Mouse (Mus musculus): ENCODE measurements around the gene Il34. TPM values are rescaled to one million over a fixed set of nuclear protein-coding genes. Genes with fewer than 3 reads are reported as not detected.

Il34 gene
- polyA plus RNA-seq, 1 experiment from 2014 or later: 1.2 TPM

DNA sequence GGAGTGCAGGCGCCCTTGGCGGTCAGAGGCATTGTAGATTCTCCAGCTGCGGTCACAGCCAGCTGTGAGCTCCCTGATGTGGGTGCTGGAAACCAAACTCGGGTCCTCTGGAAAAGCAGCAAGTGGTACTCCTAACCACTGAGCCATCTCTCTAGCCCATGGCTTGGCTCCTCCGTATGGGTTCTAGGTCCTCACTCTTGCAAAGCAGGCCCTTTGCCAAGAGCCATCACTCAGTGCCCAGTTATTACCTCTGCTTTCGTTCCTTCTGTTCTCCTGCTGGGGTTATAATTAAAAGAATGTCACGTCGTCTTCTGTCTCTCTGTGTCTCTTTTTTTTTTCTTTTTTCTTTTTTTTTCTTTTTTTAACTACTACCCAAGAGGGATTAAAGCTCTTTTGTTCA, 72.7 kb downstream of the Il34 start:
- Histone ChIP-seq H3K4me2 (replicated peaks; ENCODE audit: low read depth, low read length) (no peak overlapping the region), H3K27me3 (ENCODE audit: control insufficient read depth, insufficient read depth, low read length) (no peaks in the 10 kb centered on the region), H3K36me3 (ENCODE audit: control insufficient read depth, insufficient read depth, low read length) (peaks cover 84% of the 10 kb centered on the region), H3K9ac (replicated peaks; ENCODE audit: low read depth, low read length) (no peak overlapping the region), H3K27ac (ENCODE audit: low read length) (no peak overlapping the region), H3K4me1 (ENCODE audit: control insufficient read depth, insufficient read depth, low read length) (no peaks in the 10 kb centered on the region), H3K9me3 (ENCODE audit: control insufficient read depth, low read depth, low read length) (no peaks in the 10 kb centered on the region), H3K4me3 (ENCODE audit: low read depth, low read length) (no peak overlapping the region)
- no peak for ATAC-seq (ENCODE audit: insufficient number of reproducible peaks, insufficient read depth, low FRiP score, low read depth)
- WGBS: 93% methylated on average over 8 of the region's 8 CpGs

DNA sequence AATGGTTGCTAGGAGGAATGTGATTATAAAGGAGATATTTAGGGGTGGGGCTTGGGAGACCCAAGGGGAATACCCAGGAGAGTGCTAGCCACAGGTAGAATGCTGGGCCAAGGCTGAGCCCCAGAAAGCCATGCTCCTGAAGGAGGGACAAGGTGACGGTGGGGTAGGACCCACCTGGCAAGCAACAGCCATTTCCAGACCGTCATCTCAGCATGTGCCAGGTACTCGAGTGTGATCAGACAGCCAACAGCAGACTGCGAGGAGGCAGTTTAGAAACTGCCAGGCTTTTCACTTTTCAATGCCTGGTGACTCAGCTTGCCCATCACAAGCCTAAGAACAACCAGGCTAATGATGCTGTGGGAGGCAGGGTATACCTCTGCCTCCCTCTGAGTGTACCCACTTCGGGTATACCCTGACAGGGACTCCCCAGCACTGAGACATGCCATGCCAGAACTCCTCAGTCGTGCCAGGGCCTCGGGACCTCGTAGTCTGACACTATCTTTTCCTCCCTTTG, 74.3 kb downstream of the Il34 start:
- ATAC-seq (ENCODE audit: insufficient number of reproducible peaks, insufficient read depth, low FRiP score, low read depth): no peak
- Histone ChIP-seq H3K36me3 (ENCODE audit: control insufficient read depth, insufficient read depth, low read length) (peaks cover 80% of the 10 kb centered on the region), H3K9me3 (ENCODE audit: control insufficient read depth, low read depth, low read length) (no peaks in the 10 kb centered on the region), H3K27me3 (ENCODE audit: control insufficient read depth, insufficient read depth, low read length) (no peaks in the 10 kb centered on the region), H3K9ac (replicated peaks; ENCODE audit: low read depth, low read length) (no peak overlapping the region), H3K4me2 (replicated peaks; ENCODE audit: low read depth, low read length) (no peak overlapping the region), H3K4me3 (ENCODE audit: low read depth, low read length) (no peak overlapping the region), H3K27ac (ENCODE audit: low read length) (no peak overlapping the region), H3K4me1 (ENCODE audit: control insufficient read depth, insufficient read depth, low read length) (no peaks in the 10 kb centered on the region)
- 92% methylated on average over 8 of the region's 8 CpGs for WGBS

DNA sequence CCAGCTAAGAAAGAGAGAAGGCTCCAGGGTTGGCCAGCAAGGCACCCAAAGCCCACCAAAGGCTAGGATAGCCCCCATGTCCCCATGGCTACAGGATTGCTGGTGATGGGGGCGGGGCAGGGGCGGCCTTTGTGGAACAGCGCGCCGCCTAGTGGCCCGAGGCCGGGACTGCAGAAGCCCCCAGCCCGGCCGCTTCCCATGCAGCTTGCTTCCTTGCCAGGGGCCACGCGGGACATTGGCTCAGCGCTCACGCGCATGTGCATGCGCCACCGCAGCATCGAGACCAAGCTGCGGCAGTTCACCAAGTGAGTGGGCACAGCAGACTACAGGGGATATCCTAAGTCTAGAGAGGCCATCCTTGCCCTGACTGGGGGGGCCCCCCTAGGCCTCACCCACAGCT, 78.8 kb downstream of the Il34 start:
- ATAC-seq (ENCODE audit: insufficient number of reproducible peaks, insufficient read depth, low FRiP score, low read depth): no peak
- Histone ChIP-seq H3K9ac (replicated peaks; ENCODE audit: low read depth, low read length) (no peak overlapping the region), H3K27ac (ENCODE audit: low read length) (no peak overlapping the region), H3K4me2 (replicated peaks; ENCODE audit: low read depth, low read length) (no peak overlapping the region), H3K4me3 (ENCODE audit: low read depth, low read length) (no peak overlapping the region), H3K36me3 (ENCODE audit: control insufficient read depth, insufficient read depth, low read length) (peaks cover 52% of the 10 kb centered on the region), H3K4me1 (ENCODE audit: control insufficient read depth, insufficient read depth, low read length) (peaks cover 37% of the 10 kb centered on the region), H3K9me3 (ENCODE audit: control insufficient read depth, low read depth, low read length) (no peaks in the 10 kb centered on the region), H3K27me3 (ENCODE audit: control insufficient read depth, insufficient read depth, low read length) (no peaks in the 10 kb centered on the region)
- 17% methylated on average over 18 of the region's 18 CpGs for WGBS

DNA sequence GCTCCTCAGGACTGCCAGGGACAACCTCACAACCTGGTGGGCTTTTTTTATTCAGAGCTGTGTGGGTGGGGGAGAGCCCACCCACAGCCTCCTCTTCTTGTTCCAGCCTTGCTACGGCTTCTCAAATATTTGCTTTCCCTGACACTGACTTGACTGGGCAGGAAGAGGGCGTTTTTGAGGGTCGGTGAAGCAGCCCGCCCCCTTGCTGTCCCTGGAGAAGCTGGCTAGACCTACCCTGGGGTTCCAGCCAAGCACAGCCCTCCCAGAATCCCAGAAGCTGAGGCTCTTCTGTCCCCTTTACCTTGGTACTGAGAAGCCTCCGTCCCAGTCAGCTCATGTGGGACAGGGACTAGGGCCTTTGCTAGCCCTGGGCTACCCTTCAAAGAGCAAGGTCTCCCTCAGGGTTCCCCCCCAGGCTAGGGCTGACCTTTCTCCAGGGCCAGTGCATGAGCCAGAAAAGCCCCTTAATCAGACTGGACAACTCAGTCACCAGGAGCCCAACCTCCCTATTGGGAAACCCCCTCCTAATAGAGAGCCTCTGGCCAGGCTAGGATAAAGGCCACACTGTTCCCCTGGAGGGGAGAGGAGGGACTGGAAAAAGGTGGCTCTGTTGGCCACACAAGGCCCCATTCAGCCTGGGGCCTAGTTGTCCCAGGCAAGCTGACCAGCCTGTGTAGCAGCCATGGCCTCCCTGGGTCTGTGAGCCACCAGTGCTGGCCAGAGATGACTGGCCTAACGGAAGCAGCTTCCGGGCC, 80.5 kb downstream of the Il34 start:
- Histone ChIP-seq H3K9me3 (ENCODE audit: control insufficient read depth, low read depth, low read length) (no peaks in the 10 kb centered on the region), H3K4me1 (ENCODE audit: control insufficient read depth, insufficient read depth, low read length) (peaks cover 43% of the 10 kb centered on the region), H3K36me3 (ENCODE audit: control insufficient read depth, insufficient read depth, low read length) (peaks cover 38% of the 10 kb centered on the region), H3K27ac (ENCODE audit: low read length) (peak overlapping the region; percentile 72), H3K27me3 (ENCODE audit: control insufficient read depth, insufficient read depth, low read length) (no peaks in the 10 kb centered on the region), H3K9ac (replicated peaks; ENCODE audit: low read depth, low read length) (no peak overlapping the region), H3K4me2 (replicated peaks; ENCODE audit: low read depth, low read length) (peak overlapping the region; percentile 21; the same call in 1 of the 2 replicates), H3K4me3 (ENCODE audit: low read depth, low read length) (no peak overlapping the region)
- ATAC-seq (ENCODE audit: insufficient number of reproducible peaks, insufficient read depth, low FRiP score, low read depth): no peak
- WGBS: 41% methylated on average over 7 of the region's 7 CpGs

DNA sequence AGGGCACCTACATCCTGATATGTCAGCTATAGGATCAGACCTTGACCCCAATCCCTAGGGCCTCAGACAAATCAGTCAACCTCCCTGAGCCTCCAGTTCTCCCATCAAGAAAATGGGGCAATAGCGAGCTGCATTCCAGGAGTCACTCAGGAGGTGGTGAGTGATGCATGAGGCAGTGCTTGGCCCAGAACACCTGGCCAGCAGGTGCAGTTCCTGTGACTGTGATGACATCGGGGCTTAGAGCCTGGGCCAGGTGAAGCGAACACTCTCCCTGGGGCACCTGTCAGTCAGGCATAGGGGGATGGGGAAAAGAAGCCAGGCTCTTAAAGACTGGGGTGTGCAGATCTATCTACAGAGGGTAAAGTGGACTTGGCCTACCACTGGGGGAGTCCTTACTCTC, 81.2 kb downstream of the Il34 start:
- Histone ChIP-seq H3K27me3 (ENCODE audit: control insufficient read depth, insufficient read depth, low read length) (no peaks in the 10 kb centered on the region), H3K4me1 (ENCODE audit: control insufficient read depth, insufficient read depth, low read length) (peaks cover 51% of the 10 kb centered on the region), H3K4me3 (ENCODE audit: low read depth, low read length) (no peak overlapping the region), H3K9ac (replicated peaks; ENCODE audit: low read depth, low read length) (no peak overlapping the region), H3K36me3 (ENCODE audit: control insufficient read depth, insufficient read depth, low read length) (peaks cover 31% of the 10 kb centered on the region), H3K27ac (ENCODE audit: low read length) (peak overlapping the region; percentile 72; the same call in 1 of the 2 replicates), H3K4me2 (replicated peaks; ENCODE audit: low read depth, low read length) (peak overlapping the region; percentile 21; the same call in 1 of the 2 replicates), H3K9me3 (ENCODE audit: control insufficient read depth, low read depth, low read length) (no peaks in the 10 kb centered on the region)
- no peak for ATAC-seq (ENCODE audit: insufficient number of reproducible peaks, insufficient read depth, low FRiP score, low read depth)
- WGBS: 66% methylated on average over 3 of the region's 3 CpGs

DNA sequence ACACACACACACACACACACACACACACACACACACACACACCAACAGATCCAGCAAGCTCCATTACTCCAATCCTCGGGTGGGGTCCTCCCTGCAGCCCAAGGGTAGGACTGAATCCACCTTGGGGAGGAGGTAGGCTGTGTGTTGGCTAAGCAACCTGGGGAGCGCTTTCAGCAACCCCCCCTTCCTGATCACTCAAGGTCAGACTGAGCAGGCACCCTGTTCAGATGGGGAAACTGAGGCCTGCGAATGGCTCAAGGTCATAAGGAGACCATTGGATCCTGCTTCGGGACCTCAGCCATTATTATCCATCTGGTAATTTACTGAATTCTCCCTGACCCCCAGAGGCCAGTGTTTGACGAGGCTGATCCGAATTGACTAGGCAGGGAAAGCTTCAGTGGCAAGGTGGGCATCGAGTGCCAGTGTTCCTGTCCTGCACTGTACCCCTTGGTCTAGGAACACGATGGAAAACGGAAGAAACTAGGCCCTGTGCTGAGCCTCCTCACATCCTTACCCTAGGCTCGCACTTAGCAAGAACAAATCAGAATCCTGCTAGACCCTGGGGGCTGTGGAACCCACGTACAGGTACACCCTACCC, 83.2 kb downstream of the Il34 start:
- no peak for ATAC-seq (ENCODE audit: insufficient number of reproducible peaks, insufficient read depth, low FRiP score, low read depth)
- no peaks in the 10 kb centered on the region for H3K9me3 ChIP-seq (ENCODE audit: control insufficient read depth, low read depth, low read length)
- H3K27me3 ChIP-seq (ENCODE audit: control insufficient read depth, insufficient read depth, low read length): no peaks in the 10 kb centered on the region
- WGBS: 40% methylated on average over 11 of the region's 11 CpGs
- peak overlapping the region; percentile 92 for H3K4me2 ChIP-seq (replicated peaks; ENCODE audit: low read depth, low read length)
- peak overlapping the region; percentile 58 for H3K4me3 ChIP-seq (ENCODE audit: low read depth, low read length)
- H3K9ac ChIP-seq (replicated peaks; ENCODE audit: low read depth, low read length): peak overlapping the region; percentile 90
- H3K4me1 ChIP-seq (ENCODE audit: control insufficient read depth, insufficient read depth, low read length): peaks cover 71% of the 10 kb centered on the region
- H3K27ac ChIP-seq (ENCODE audit: low read length): peak overlapping the region; percentile 84
- peaks cover 11% of the 10 kb centered on the region for H3K36me3 ChIP-seq (ENCODE audit: control insufficient read depth, insufficient read depth, low read length)

DNA sequence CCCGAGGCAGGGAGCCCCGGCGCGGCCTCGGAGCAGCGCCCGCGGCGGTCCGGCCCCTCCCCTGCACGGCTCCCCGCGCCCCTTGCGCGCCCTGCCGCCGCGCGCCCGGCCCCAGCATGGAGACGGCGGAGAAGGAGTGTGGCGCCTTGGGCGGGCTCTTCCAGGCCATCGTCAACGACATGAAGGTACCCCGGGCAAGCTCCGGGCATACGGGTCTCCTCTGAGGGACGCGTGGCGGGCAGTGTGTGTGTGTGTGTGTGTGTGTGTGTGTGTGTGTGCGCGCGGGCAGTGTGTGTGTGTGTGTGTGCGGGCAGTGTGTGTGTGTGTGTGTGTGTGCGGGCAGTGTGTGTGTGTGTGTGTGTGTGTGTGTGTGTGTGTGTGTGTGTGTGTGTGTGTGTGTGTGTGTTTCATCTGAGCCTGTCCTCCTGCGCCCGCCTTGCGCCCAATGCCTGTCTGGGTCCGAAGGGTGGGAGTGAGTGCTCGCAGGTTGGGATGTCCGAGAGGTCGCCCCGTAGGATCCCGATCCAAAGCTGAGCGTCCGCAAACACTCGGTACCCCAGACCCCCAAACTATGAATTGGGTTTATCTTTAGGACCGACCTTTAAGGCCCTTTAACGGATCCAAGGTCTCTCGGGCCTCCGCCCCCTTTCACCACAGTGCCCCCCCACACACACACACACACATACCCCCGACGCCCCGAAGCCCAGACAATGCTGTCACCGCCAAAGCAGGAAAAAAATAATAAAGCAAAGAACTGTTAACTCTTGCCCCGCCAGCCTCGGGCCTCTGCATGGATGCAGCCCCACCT, 83.9 kb downstream of the Il34 start:
- Histone ChIP-seq H3K27ac (ENCODE audit: low read length) (peak overlapping the region; percentile 84), H3K4me3 (ENCODE audit: low read depth, low read length) (peak overlapping the region; percentile 58), H3K9ac (replicated peaks; ENCODE audit: low read depth, low read length) (peak overlapping the region; percentile 90), H3K27me3 (ENCODE audit: control insufficient read depth, insufficient read depth, low read length) (no peaks in the 10 kb centered on the region), H3K36me3 (ENCODE audit: control insufficient read depth, insufficient read depth, low read length) (peaks cover 4% of the 10 kb centered on the region), H3K4me2 (replicated peaks; ENCODE audit: low read depth, low read length) (peak overlapping the region; percentile 92), H3K9me3 (ENCODE audit: control insufficient read depth, low read depth, low read length) (no peaks in the 10 kb centered on the region), H3K4me1 (ENCODE audit: control insufficient read depth, insufficient read depth, low read length) (peaks cover 78% of the 10 kb centered on the region)
- peak; percentile 47 for ATAC-seq (ENCODE audit: insufficient number of reproducible peaks, insufficient read depth, low FRiP score, low read depth)
- under 1% methylated on average over 44 of the region's 59 CpGs for WGBS

Measured in stomach, embryonic 14.5 days (tissue).